Mouse (Mus musculus) forelimb bud, embryonic 11.5 days (tissue): ENCODE results near the gene Thoc3.
"Not testable (repeated sequence)": the region's sequence is repeated elsewhere in the genome, so short reads cannot be mapped to it uniquely, and the experiment has no call there.

Source experiments
- DNase-seq: peaks from one replicate; pipeline ENCODE4 v3.0.0-alpha.2; 2012; ENCODE audit warnings: low read depth, low spot score

Thoc3 gene

GRCm38 (mm10) chr13:54468098-54469011 lies at the start of gene Thoc3:
Thoc3 (minus strand) TSS chr13:54468849.
- DNase-seq = peak; percentile 90

DNA sequence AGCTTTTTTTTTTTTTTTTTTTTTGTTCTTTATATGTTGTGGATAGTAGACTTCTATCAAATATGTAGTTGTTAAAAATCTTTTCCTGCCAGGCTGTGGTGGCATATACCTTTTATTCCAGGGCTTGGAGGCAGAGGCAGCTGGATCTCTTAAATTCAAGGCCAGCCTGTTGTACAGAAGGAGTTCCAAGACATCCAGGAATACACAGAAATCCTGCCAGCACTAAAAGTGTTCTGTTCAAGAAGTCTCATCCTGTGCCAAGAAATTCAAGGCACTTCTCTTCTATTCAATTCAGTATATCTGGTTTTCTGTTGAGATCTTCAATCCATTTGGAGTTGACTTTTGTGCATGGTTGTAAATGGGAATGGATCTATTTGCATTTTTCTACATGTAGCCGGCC lies 37.3 kb upstream of the Thoc3 start:
- no peak for DNase-seq

- DNase-seq = peak; percentile 10
Measured at GRCm38 (mm10) chr13:54504611-54505260, 36.1 kb upstream of the Thoc3 start.

DNA sequence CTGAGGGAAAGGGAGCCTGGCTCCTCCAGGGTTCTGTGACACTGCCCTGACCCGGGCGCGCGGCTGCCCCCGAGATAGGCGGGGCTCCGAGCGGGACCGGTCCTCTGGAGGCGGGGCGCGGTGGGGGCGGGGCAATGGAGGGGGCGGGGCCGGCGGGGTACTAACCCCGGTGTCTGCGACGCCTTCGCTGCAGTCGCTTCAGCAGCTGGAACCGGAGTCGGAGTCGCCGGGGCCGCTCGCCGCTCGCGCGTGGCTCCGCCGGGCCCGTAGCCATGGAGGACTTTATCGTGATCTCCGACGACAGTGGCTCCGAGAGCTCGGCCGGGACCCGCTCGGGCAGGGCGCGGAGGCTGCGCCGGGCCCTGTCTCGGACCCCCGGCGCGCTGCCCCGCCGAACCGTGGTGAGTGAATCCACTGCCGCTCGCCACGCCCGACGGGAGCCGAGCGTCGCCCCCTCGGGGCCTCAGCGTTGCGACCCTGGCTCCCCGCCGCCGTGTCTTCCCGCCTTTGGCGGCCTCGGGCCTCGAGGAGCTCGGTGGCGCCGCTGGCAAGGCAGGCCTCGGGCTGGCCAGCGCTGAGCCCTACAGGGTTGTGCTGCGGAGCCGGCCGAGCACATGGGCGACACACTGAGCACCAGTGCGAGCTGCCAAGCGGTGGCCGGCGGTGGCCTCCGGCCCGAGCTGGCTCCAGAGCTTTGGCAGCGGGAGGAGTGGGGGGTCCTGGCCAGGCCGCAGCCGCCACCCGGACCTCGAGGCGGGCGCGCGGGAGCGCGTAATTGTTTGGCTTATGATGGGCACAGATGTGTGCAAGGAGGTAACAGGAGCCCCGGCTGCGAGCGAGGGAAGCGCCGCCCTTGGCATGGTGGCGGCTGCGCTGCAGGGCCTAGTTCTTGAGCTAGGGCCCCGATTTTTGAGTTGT lies 35.2 kb upstream of the Thoc3 start, which contains the start of gene Simc1:
Simc1 (plus strand) TSS at position 176 of the 918 bp plus-strand sequence.
- DNase-seq = peak; percentile 53

- no peak for DNase-seq
Measured at GRCm38 (mm10) chr13:54503278-54503603, 34.6 kb upstream of the Thoc3 start.

DNA sequence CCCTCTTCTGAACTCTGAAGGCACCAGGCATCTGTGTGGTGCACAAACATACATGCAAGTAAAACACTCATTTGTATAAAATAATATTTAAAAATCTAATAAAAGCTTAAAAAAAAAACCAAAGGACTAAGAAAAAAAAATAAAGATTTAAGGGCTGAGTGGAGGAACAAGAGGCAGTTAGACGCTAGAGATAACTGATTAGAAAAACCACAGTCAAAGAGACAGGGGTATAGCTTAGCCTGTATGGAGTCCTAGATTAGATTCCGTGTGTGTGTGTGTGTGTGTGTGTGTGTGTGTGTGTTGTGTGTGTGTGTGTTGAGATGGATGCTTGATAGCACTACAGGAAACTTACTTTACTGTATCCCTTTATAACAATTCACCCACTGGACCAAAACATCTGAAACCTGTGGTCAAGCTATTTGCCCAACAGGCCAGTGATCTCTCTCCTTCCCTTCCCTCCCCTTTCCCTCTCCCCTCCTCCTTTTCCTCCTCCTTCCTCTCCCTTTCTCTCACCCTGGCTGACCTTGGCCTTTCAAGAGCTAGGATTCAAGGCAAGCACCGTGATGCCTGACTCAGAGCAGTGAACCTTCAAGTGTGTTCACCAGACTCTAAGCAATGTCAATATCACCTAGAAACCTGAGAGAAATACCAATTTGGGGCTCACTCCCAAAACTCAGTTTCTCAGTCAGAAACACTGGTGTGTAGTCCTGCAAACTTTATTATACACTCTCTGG lies 33.5 kb upstream of the Thoc3 start:
- no peak for DNase-seq

DNA sequence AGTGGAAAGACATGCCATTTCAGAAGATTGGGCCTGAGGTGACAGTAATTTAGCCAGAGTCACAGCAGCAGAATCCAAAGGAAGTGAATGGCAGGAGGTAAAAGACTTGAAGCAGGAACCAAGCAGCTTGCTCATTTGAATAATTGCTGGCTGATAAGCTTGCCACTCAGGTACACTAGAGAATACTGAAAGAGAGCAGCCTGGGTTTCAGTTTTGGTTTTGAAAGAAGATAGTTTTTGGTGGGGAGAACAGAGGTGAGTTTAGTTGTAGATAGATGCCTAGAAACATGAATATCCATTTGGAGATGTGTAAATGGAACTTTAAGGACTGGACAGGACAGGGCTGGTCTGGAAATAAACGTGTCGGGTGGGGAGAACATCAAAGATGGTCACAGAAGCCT lies 32.7 kb upstream of the Thoc3 start:
- DNase-seq = no peak

- not testable (repeated sequence) for DNase-seq
Measured at GRCm38 (mm10) chr13:54499551-54499950, 30.9 kb upstream of the Thoc3 start.

- no peak for DNase-seq
Measured at GRCm38 (mm10) chr13:54491381-54491780, 22.7 kb upstream of the Thoc3 start.

DNA sequence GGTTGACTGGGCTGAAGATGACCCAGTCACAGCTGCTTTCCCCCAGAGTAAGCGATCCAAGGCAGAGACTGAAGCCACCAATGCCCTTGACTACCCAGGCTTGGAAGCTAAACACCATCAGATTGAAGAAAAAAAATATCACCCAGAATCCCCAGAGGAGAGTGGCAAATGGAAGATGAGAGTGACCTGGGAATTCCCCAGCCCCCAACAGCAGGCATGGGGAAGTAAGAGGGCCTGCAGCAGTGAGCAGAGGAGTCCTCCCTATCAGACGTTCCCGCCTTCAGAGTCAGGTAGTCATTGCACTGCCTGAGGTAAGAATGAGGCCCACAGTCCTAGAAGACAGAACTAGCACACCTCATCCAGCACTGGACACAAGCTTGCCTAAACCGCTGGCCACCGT lies 21.8 kb upstream of the Thoc3 start:
- no peak for DNase-seq

GRCm38 (mm10) chr13:54481498-54481897 lies 12.8 kb upstream of the Thoc3 start:
- no peak for DNase-seq

DNA sequence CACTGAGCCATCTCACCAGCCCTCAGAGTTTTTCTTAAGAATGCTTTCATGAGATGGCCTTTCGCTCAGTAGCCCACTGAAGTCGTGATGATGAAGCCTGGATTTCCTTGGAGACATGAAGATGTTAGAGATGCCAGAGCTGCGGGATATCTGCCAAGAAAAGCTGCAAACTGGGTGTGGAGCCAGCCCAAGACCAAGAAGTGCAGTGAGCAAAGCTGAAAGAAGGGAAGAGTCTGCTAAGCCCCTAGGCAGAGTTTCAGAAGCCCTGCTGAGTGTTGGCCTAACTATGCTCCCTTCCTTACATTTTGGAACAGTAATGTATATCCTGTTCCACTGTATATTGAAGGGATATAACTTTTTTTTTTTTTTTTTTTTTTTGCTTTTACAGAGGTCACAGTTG lies 10.6 kb upstream of the Thoc3 start:
- DNase-seq = no peak

- DNase-seq = no peak
Measured at GRCm38 (mm10) chr13:54475702-54476101, 7.1 kb upstream of the Thoc3 start.

DNA sequence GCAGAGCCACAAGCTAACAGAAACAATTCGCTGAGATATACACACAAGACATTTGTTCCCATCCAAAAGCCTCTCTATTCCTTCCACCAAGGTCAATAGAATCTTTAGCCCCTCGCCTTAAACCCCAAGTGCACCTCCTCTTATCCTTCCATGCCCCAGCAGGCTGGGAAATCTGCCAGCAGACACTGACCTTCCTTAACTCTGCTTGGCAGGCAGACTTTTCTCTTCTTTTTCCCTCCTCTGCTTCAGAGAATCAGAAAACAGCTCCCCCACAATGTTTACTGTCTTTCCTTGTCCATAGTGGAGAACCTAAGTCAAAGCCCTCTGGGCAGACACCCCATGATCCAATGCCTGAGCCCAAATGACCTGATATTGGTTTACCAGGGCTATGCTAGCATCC lies 6.3 kb upstream of the Thoc3 start:
- no peak for DNase-seq

DNA sequence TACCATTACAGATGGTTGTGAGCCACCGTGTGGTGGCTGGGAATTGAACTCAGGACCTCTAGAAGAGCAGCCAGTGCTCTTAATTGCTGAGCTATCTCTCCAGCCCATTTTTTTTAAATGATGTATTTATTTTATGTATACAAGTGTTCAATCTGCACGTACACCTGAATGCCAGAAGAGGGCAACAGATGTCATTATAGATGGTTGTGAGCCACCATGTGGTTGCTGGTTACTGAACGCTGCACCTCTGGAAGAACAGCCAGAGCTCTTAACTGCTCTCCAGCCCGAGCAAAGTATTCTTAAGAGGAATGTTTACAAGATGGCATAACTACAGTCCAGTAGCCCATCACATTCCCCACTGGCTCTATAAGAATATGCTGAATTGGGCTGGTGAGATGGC lies 3.3 kb upstream of the Thoc3 start:
- DNase-seq = no peak

DNA sequence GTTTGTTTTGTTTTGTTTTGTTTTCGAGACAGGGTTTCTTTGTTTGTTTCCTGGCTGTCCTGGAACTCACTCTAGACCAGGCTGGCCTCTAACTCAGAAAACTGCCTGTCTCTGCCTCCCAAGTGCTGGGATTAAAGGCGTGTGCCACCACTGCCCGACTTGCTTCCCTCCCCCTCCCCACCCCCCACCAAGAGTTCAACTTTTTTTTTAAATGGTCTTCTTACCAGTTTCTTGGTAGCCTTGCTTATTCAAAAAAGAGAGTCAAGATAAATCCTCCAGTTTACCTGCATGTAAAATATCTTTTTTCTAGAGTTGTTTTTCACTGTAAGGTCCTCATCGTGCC lies 334 bp upstream of the Thoc3 start:
- DNase-seq = no peak

- no peak for DNase-seq
Measured at GRCm38 (mm10) chr13:54459282-54459681, 9.4 kb downstream of the Thoc3 start.

DNA sequence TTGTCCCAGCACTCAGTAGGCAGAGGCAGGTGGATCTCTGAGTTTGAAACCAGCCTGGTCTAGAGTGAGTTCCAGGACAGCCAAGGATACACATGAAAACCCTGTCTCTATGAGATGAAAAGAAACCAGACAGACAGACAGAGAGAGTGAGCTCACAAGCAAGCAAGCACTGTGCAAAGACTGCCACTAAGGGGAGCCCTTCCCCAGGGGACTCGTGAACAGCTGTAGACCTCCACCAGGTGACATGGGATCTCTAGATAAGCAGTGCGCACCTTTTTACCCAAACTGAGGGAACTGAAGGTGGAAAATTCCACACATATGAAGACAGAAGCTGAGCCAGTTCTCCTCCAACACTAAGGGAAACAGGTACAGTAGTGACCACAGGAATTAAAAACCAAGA lies 11.6 kb downstream of the Thoc3 start:
- DNase-seq = no peak

DNA sequence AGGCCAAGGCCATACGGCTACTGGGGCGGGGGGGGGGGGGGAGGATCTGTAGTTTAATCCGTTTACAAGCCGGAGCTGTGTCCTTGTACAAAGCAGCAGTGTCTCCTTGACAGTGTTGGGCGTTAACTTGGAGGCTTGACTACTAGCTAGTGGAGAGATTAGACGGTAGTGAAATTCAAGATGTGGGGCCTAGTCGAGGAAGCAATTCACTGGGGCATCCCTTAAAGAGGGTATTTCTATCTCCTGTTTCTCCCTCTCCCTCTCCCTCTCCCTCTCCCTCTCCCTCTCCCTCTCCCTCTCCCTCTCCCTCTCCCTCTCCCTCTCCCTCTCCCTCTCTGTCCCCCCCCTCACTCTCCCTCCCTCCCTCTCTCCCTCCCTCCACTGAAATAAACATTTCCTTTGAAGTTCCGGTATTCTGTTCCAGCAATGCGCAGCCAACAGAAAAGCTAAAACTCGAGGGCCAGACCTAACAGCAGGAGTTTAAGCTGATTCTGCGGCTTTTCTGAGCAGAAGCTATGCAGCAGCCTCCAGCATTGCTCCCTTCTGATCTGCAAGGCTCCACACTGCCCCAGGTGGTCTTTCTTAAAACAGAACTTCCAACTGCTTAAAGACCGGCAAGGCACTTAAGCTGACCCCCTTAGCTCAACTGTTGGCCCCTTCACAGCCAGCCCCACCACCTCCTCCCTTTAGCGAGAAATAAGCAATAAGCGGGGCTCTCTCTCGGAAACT lies 21.0 kb downstream of the Thoc3 start:
- DNase-seq = peak; percentile 74

DNA sequence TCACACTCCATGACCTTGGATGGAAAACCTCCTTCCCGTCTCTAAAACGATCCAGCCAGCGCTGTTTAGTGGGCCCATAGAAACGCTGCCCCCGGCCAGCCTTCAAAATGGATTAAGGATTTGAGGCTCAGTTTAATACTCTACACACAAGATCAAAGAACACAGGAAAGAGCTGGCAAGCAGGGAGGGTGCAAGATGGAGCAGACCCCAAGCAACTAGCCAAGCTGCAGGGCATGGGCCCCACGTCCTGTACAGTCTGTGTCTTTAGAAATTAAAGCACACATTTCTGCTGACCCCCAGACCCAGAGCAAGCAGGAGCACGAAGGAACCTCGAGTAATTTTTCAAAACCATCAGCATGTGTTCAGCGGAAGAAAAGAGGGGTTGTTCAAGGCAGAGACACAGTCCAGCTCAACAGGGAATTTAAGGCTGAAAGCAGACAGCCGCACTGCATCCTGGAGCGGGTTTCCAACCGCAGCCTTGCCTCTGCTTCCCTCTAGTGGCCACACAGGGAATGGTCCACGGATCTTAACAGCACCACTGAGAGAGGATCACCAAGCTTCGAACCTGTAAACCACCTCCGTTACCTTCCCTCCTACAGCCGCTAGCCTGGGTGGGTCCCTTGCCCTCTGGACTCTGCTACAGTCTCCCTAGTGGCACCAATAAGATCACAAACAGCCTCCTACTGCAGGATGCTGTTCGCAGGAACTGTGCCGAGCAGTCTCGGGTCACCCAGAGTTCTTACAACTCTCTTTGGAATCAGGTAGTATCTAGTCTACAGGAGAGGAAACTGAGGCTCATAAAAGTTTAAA lies 21.8 kb downstream of the Thoc3 start:
- DNase-seq = peak; percentile 87
